Mouse (Mus musculus): ENCODE results near the gene Pan2.
A peak's percentile ranks its signal among the peaks of the same experiment; 100 is the strongest.

DNA sequence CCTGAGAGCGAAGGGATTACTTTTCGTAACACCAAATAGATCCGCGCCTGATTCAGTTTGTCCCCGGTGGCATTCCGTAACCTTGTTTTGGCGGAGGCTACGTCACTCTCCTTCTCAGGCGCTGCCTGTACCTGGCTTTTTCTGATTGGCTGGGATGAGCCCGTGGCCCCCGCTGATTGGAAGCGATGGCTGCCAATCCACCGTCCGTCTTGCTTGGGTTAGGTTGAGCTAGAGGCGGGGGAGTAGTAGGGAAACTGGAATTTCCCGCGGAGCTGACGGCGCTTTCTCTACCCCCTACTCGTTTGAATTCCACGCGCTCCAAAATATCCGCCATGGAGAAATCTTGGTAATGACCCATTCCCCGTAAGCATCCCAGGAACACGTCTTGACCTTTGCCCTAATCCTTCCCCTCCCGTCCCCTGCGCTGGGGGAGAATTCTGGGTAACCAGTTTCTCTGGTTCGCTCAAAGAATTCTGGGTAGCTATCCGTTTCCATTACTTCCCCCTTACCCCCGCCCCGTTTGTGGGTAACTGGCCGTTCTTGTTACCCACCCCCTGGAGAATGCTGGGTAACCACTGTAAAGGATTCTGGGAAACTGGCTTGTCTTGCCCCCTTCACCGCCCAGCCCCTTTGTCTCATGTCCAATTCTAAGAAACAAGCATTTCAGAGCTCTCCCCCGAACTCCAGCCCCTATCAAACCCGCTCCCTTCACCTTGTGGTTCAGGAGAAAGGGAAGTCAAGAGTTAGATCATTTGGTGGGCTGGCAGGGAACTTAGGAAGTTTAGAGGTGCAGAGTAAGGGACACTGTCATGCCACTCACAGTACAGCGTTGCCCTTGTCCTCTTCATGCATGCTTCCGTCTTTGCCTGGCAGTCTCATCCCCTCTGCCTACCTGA, at the start of gene Pan2:
- TF ChIP-seq MAZ (IDR thresholded peaks at IDR 0.05; ENCODE audit: low read depth, low read length): peak; percentile 83; the same call in 1 of the 2 replicates
- 0 out of 2 replicates have a peak, but pooled peaks have one; percentile 10 for TF ChIP-seq RCOR1 (conservative IDR thresholded peaks at IDR 0.05; ENCODE audit: low read depth, low read length)

Measured in CH12.LX (cell line).